Mouse (Mus musculus): ENCODE measurements at regions not wholly inside any gene's neighbourhood (a gene's known extent, or its start where the extent isn't known, plus 50 kb on each side); places are given as distances from the start of the nearest gene placed in this dataset.

GRCm38 (mm10) chr9:122455779-122456178 lies 104.4 kb downstream of the Abhd5 start:
- ATAC-seq (ENCODE audit: low FRiP score) (no peak), DNase-seq (ENCODE audit: low spot score) (no peak)
- H3K36me3 ChIP-seq (ENCODE audit: insufficient read depth, low read length) = no peaks in the 10 kb centered on the region
- H3K27ac ChIP-seq (ENCODE audit: low read depth, low read length) = no peak overlapping the region
- H3K4me3 ChIP-seq (ENCODE audit: low read depth, low read length) = no peak overlapping the region
- H3K4me2 ChIP-seq (ENCODE audit: low read depth, low read length, poor library complexity, severe bottlenecking) = no peak overlapping the region
- H3K9ac ChIP-seq (replicated peaks; ENCODE audit: low read length, poor library complexity, severe bottlenecking) = no peak overlapping the region
- TF ChIP-seq CTCF (IDR thresholded peaks at IDR 0.05) = no peak
- no peaks in the 10 kb centered on the region for H3K4me1 ChIP-seq (ENCODE audit: insufficient read depth, low read length)
- 76% methylated on average over 6 of the region's 6 CpGs for WGBS
- H3K27me3 ChIP-seq (ENCODE audit: insufficient read depth, low read length) = no peaks in the 10 kb centered on the region
- H3K9me3 ChIP-seq (ENCODE audit: low read length) = no peaks in the 10 kb centered on the region

DNA sequence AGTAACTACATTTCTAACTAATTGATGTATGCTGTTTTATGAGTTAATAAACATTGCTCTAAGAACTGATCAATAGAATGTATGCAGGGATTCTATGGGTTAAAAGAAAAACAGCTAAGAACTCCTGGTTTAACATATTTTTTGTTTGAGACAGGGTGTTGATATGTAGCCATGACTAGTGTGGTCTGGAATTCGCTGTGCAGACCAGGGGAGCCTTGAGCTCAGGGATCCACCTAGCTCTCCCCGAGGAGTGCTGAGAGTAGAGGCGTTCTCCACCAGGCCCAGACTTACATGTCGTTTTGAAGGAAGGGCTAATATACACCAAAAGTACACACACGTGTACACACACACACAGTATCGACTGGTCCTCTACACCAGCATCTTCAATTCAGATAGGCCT lies 108.1 kb downstream of the Abhd5 start:
- Histone ChIP-seq H3K27me3 (ENCODE audit: insufficient read depth, low read length) (no peaks in the 10 kb centered on the region), H3K27ac (ENCODE audit: low read depth, low read length) (no peak overlapping the region), H3K4me1 (ENCODE audit: insufficient read depth, low read length) (no peaks in the 10 kb centered on the region), H3K36me3 (ENCODE audit: insufficient read depth, low read length) (no peaks in the 10 kb centered on the region), H3K9ac (replicated peaks; ENCODE audit: low read length, poor library complexity, severe bottlenecking) (no peak overlapping the region), H3K4me3 (ENCODE audit: low read depth, low read length) (no peak overlapping the region), H3K9me3 (ENCODE audit: low read length) (no peaks in the 10 kb centered on the region), H3K4me2 (ENCODE audit: low read depth, low read length, poor library complexity, severe bottlenecking) (no peak overlapping the region)
- ATAC-seq (ENCODE audit: low FRiP score) (no peak), DNase-seq (ENCODE audit: low spot score) (no peak)
- no peak for TF ChIP-seq CTCF (IDR thresholded peaks at IDR 0.05)
- WGBS = 88% methylated on average over 6 of the region's 6 CpGs

DNA sequence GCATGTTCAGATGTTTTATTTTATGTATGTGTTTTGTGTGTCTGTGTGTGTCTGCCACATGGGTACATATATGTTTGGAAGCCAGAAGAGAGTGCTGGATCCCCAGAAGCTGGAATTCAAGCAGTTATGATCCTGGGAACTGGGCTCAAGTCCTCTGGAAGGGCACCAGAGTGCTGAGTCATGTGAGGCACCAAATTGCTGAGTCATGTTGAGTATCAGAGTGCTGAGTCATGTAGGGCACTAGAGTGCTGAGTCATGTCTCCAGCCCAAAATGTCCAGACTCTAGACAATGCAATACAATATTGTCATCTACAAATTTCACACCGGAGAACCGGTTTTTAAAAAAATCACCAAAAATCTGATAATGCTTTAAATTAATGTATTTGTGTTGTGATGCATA lies 120.1 kb downstream of the Abhd5 start:
- Histone ChIP-seq H3K9me3 (ENCODE audit: low read length) (no peaks in the 10 kb centered on the region), H3K27ac (ENCODE audit: low read depth, low read length) (no peak overlapping the region), H3K4me2 (ENCODE audit: low read depth, low read length, poor library complexity, severe bottlenecking) (no peak overlapping the region), H3K27me3 (ENCODE audit: insufficient read depth, low read length) (no peaks in the 10 kb centered on the region), H3K4me3 (ENCODE audit: low read depth, low read length) (no peak overlapping the region), H3K9ac (replicated peaks; ENCODE audit: low read length, poor library complexity, severe bottlenecking) (no peak overlapping the region), H3K4me1 (ENCODE audit: insufficient read depth, low read length) (no peaks in the 10 kb centered on the region), H3K36me3 (ENCODE audit: insufficient read depth, low read length) (no peaks in the 10 kb centered on the region)
- TF ChIP-seq CTCF (IDR thresholded peaks at IDR 0.05) = no peak
- ATAC-seq (ENCODE audit: low FRiP score) (no peak), DNase-seq (ENCODE audit: low spot score) (peak; percentile 14)
- 100% methylated on average over 2 of the region's 2 CpGs for WGBS

DNA sequence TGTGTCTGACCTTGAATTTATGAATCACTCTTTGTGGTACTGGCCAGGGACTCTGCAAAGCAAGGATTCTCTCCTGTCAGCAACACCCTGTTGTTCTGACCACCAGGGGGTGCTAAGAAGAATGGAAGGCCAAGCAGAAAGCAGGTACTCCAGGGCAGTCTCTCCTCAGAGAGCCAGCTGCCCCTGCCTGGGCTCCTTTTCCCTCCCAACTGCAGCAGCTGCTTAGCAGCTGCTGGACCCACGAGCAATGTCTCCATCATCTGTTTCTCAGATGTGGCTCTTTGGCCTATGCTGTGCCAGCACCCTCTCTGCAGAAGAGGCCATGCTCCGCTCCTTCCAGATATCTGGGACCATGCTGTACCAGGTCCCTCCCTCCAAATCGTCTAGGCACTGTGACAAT lies 124.9 kb downstream of the Abhd5 start:
- peak; percentile 69 for TF ChIP-seq CTCF (IDR thresholded peaks at IDR 0.05)
- Histone ChIP-seq H3K4me2 (ENCODE audit: low read depth, low read length, poor library complexity, severe bottlenecking) (no peak overlapping the region), H3K27me3 (ENCODE audit: insufficient read depth, low read length) (no peaks in the 10 kb centered on the region), H3K9ac (replicated peaks; ENCODE audit: low read length, poor library complexity, severe bottlenecking) (no peak overlapping the region), H3K9me3 (ENCODE audit: low read length) (no peaks in the 10 kb centered on the region), H3K36me3 (ENCODE audit: insufficient read depth, low read length) (no peaks in the 10 kb centered on the region), H3K4me3 (ENCODE audit: low read depth, low read length) (no peak overlapping the region), H3K27ac (ENCODE audit: low read depth, low read length) (no peak overlapping the region), H3K4me1 (ENCODE audit: insufficient read depth, low read length) (no peaks in the 10 kb centered on the region)
- DNase-seq (ENCODE audit: low spot score) (peak; percentile 15), ATAC-seq (ENCODE audit: low FRiP score) (no peak)
- 65% methylated on average over 3 of the region's 3 CpGs for WGBS

GRCm38 (mm10) chr9:122487001-122487400 lies 135.6 kb downstream of the Abhd5 start:
- no peak for DNase-seq (ENCODE audit: low spot score)
- WGBS = 85% methylated on average over 5 of the region's 5 CpGs

DNA sequence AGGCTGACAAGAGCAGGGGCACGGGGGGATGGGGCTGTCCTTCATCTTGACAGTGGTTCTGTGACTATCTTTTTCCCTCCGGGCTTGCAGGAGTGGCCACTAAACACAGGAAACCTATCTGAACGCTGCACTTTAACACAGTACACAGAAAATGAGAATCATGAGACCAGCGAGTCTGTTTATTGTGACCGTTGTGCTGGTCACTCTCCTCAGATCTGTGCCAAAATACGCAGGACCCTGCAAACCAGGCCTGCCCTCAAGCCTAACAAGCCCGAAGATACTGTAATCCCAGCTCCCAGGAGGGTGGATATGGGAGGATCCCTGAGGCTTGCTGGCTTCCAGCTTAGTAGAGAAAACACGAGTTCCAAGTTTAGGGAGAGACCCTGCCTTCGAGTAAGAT lies 143.3 kb downstream of the Abhd5 start:
- Histone ChIP-seq H3K9me3 (ENCODE audit: low read length) (no peaks in the 10 kb centered on the region), H3K9ac (replicated peaks; ENCODE audit: low read length, poor library complexity, severe bottlenecking) (no peak overlapping the region), H3K36me3 (ENCODE audit: insufficient read depth, low read length) (no peaks in the 10 kb centered on the region), H3K4me1 (ENCODE audit: insufficient read depth, low read length) (no peaks in the 10 kb centered on the region), H3K27ac (ENCODE audit: low read depth, low read length) (no peak overlapping the region), H3K4me2 (ENCODE audit: low read depth, low read length, poor library complexity, severe bottlenecking) (no peak overlapping the region), H3K4me3 (ENCODE audit: low read depth, low read length) (no peak overlapping the region), H3K27me3 (ENCODE audit: insufficient read depth, low read length) (no peaks in the 10 kb centered on the region)
- DNase-seq (ENCODE audit: low spot score) (no peak), ATAC-seq (ENCODE audit: low FRiP score) (no peak)
- WGBS = 82% methylated on average over 9 of the region's 9 CpGs
- TF ChIP-seq CTCF (IDR thresholded peaks at IDR 0.05) = no peak

More at GRCm38 (mm10) chr9:122487001-122487400, 135.6 kb downstream of the Abhd5 start:
- no peak for ATAC-seq (ENCODE audit: low FRiP score)
- no peak overlapping the region for H3K9ac ChIP-seq (replicated peaks; ENCODE audit: low read length, poor library complexity, severe bottlenecking)
- H3K27me3 ChIP-seq (ENCODE audit: insufficient read depth, low read length) = no peaks in the 10 kb centered on the region
- H3K9me3 ChIP-seq (ENCODE audit: low read length) = no peaks in the 10 kb centered on the region
- no peak overlapping the region for H3K4me2 ChIP-seq (ENCODE audit: low read depth, low read length, poor library complexity, severe bottlenecking)
- H3K4me3 ChIP-seq (ENCODE audit: low read depth, low read length) = no peak overlapping the region
- no peak for TF ChIP-seq CTCF (IDR thresholded peaks at IDR 0.05)
- H3K36me3 ChIP-seq (ENCODE audit: insufficient read depth, low read length) = no peaks in the 10 kb centered on the region
- no peak overlapping the region for H3K27ac ChIP-seq (ENCODE audit: low read depth, low read length)
- no peaks in the 10 kb centered on the region for H3K4me1 ChIP-seq (ENCODE audit: insufficient read depth, low read length)

Data from midbrain, postnatal 0 days (tissue).